Mouse (Mus musculus) liver, embryonic 14.5 days (tissue): ENCODE data around the gene Chd1l.

Source experiments
- CTCF ChIP-seq: IDR thresholded peaks from 2 replicates; pipeline ENCODE4 v1.5.1; 2016; ENCODE audit warnings: antibody characterized with exemption, low read depth, control low read depth
- EP300 ChIP-seq: IDR thresholded peaks from 2 replicates; pipeline ENCODE4 v1.6.1; 2016; ENCODE audit warnings: antibody characterized with exemption, low read depth

DNA sequence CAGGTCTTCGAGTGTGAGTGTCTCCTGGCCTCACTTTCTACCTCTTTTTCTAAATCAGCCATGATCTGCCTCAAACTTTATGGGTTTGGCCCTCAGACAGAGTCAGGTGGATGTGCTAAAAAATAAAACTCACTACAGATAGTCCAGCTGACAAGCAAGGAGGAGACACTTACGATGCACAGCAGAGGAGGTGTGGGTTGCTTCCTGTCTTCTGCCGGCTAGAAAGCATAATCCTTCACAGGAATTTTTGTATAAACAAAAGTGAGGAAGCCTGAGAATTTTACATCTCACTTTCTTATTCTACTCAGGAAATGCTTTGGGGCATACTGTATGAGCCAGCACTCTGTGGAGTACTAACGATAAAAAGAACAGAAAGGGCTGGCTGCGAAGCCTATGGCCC, 45.4 kb downstream of the Chd1l start:
- TF ChIP-seq CTCF (no peak), EP300 (no peak)
